Mouse (Mus musculus): Measurements from ENCODE around the gene Smyd2.

Smyd2 gene

GRCm38 (mm10) chr1:189921818-189922592 lies at the start of gene Smyd2:
Smyd2 (minus strand) TSS chr1:189922363.
- peak; percentile 69 to 72 for DNase-seq

GRCm38 (mm10) chr1:189970381-189970780 lies 48.2 kb upstream of the Smyd2 start:
- DNase-seq: no peak

DNA sequence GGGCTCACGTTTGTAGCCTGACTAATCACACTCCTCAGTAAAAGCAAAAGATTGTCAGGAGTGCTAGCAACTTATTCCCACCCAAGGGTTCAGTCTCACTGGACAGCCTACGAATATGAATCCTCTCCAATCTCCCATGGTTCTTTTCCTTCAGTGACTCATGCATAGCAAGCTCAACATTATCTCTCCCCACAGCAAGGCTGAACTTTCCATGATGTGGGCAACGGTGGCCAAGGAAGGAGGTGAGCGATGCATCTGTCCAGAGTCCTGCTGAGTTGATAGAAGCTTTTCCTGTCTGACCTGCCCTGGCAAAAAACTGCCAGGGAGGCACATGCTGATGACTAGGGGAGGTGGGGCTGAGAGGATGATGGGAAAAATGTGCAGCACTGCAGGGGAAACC lies 45.9 kb upstream of the Smyd2 start:
- DNase-seq: no peak

GRCm38 (mm10) chr1:189960481-189960880 lies 38.3 kb upstream of the Smyd2 start:
- DNase-seq: no peak

- DNase-seq: no peak
These were observed 37.6 kb upstream of the Smyd2 start for GRCm38 (mm10) chr1:189959802-189960201.

- DNase-seq: no peak
These were observed 29.7 kb upstream of the Smyd2 start for GRCm38 (mm10) chr1:189951861-189952260.

GRCm38 (mm10) chr1:189947411-189947810 lies 25.2 kb upstream of the Smyd2 start:
- no peak for DNase-seq

DNA sequence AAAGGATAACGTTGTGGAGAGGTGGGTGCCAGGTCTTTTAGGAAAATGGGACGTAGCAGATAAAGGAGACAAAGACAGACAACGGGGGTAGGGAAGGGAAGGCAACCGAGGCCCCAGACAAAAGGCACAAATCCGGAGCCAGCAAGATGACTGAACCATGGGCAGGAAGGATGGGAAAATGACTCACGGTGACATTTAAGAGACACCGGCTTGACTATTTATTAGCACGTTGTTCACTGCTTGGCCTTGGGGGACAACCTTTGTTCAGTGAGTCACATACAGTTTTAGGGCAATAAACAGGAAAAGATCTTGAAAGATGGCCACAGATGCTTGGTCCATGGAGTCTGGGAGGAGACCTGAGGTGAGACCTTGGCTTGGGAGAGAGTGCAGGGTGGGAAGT lies 24.0 kb upstream of the Smyd2 start:
- no peak for DNase-seq

- no peak for DNase-seq
These were observed 19.6 kb upstream of the Smyd2 start for GRCm38 (mm10) chr1:189941786-189942185.

DNA sequence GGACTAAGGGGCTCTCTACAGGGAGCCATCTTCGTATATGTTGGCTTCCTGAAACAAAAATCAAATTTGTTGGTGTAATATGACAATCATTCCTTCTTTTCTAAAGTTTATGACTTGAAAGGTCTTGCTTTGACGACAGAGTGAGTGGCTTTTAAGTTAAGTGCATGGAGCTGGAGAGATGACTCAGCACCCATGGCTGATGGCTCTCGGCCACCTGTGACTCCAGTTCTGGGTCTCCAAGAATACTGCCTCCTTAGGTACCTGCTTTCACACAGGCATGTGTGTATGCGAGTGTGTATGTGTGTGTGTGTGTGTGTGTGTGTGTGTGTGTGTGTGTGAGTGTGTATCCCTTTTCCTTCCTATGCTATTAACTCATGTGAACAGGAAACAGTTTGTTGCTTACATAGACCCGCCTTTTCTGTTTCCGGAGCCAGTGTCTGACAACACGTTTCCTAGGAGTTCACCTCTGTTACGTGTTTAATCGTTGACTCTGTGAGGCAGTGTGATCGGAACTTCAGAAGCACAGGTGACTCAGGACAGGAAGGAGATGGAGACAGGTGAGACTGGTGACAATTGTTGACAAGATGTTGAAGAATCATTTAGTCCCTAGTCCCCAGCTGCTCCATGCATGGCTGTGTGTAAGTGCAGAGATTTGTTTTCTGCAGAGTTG lies 14.4 kb upstream of the Smyd2 start:
- no peak for DNase-seq

DNA sequence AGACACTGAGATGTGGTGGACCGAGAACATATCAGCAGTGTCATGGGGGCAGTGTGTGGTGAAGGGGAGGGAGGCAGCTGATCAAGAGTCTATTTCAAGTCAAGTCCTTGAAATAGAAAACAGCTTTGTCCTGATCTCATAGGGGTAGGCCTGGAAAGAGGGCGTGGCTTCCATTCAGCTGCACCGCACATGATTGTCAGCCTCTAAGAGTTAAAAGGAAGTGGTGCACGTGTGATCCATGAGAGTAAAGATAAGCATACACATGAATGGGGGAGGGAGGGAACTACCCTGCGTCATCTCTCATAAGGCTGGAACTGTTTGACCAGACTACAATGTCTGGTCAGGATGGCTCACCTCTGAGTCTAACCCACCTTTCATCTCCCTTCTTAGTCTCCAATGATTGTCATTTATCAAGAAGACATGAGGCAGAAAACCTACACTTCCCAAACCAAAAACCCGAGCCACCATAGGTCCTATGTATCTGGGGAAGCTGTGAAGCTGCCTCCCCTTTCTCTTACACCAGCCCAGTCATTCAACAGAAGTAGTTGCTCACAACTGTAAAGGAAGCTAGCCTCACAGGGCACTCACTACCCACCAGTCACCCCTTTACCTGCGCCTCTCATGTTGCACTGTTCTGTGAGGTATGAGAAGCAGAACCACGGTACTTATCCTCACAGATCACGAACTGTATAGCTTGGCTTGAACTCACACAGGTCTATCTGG lies 11.5 kb upstream of the Smyd2 start:
- DNase-seq: no peak

DNA sequence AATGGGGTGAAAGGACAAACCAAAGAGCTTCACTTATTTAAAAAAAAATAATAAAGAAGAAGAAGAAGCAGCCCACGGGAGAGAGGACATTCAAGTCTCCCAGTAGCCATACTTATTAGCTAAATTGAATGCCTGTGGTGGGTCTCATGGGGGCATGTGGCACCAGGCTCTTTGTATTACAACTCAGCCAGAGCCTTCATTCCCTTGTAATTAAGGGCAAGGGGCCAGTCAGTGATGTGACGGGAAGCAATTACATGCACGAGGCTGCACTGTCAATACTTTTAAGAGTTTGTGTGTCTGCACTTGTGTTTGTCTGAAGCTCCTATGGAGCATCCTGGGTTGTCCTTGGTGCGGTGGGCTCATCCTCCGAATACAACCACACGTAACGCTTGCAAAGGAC lies 10.8 kb upstream of the Smyd2 start:
- DNase-seq: no peak

DNA sequence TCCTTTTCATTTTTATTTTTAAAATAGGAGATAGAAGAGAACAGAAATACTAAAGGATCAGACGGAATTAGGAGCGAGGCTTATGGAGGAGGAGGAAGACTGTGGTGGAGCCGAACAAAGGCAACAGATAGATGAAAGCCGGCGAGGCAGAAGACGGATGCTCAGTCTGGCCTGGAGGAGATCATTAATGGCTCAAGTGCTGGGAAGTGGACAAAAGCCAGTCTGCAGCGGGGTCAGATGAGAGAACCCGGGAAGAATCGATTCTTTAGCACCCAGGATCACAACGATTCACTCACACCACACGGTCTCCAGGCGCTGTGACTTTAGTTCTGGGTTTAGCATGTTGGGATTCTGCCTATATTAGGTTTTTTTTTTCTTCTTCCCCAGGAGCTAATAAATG lies 10.0 kb upstream of the Smyd2 start:
- no peak for DNase-seq

GRCm38 (mm10) chr1:189929896-189930295 lies 7.7 kb upstream of the Smyd2 start:
- no peak for DNase-seq

DNA sequence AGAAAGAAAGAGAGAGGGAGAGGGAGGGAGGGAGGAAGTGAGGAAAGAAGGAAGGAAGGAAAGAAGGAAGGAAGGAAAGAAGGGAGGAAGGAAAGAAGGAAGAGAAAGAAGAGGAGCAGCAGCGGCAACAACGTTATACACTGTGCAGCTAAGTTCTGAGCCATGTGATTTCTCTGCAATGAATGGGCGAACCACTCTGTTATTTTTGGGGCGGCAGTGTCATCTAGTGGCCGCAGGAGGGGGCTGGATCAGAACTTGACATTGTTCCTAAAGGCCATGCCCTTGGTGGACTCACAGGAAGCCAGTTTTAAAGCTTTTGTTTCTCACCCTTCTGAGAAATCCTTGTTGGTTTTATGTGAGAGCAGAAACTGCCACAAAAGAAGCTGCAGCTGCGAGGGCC lies 5.5 kb upstream of the Smyd2 start:
- DNase-seq: peak; percentile 73 to 77

- DNase-seq: no peak
These were observed 4.1 kb upstream of the Smyd2 start for GRCm38 (mm10) chr1:189926279-189926678.

DNA sequence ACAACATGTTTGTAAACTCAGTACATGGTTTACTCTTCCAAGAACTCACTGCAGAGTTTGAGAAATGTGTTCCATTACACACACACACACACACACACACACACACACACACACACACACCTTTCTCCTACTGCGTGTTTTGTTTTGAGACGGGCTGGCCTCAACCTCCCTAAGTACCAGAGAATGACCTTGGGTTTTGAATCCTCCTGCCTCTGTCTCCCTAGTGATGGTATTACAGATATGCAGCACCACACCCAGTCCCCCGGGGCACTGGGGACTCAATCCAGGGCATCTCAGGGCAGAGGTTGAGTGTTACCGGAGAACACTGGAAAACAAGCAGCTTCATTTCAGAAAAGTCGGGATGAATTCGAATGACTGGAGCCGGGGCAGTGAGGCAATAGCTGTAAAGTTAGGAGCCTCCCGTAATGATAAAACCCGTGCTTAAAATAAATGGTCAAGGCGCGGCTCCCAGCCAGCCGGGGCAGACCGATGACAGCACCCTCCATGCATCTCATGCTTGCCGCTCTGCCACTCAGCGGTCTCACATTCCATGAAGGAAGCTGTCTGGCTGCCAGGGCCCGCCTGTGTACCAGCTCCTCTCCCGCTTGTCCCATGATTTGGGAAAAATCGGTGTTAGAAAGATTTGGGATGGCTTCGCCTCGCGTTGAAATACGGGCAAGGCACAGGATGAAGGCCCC lies 1.9 kb upstream of the Smyd2 start:
- no peak for DNase-seq

GRCm38 (mm10) chr1:189923157-189923556 lies 994 bp upstream of the Smyd2 start:
- DNase-seq: no peak

DNA sequence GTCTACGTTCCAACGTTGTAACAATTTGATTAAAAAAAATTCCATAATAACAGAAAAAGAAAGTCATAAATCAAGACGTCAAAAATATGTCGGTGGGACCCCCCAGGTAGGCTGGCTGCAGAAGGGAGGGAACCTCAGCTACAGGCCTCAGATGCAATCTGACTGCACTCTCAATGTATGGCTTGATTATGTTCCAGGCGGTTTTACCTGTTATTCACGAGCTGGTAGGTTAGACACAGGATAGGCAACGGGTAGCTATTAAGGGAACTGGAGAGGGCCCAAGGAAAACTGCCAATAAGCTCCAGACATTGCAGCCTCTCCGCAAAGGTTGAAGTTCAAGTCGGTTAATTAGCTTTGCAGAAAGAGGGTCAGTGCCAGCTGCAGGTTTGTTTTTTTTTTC lies 558 bp upstream of the Smyd2 start:
- DNase-seq: peak in 1 of 2 experiments; percentile 27

DNA sequence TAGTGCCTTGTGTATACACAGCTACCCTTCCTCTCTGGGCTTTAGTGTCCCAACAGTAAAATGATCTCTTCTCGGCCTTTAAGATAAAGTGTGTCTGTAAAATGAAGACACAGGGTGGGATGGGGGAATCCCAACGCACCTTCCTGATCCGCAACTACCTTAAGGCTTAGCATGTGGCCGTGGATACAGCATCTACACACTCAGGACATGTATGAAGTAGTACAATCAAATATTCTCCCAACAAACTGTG lies 670 bp downstream of the Smyd2 start:
- DNase-seq: no peak

GRCm38 (mm10) chr1:189920701-189921567 lies 1.2 kb downstream of the Smyd2 start:
- DNase-seq: peak; percentile 26 to 36

DNA sequence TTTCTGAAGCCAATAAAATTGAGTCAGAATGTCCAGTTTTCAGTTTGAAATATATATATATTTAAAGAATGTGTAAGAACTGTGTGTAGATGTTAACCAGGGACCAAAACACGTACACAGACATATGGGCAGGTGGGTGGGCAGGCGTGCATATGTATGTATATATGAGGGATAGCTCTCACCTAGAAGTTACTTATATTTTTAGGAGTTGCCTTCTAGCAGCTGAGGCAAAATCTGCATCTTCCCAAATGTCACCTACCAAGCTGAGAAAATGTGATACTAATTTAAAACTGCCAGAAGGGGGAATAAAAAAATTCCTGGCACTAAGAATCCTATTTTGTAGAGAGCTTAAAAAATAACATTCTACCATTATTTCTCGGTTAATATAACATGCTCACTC lies 2.4 kb downstream of the Smyd2 start:
- no peak for DNase-seq

GRCm38 (mm10) chr1:189917126-189917500 lies 5.0 kb downstream of the Smyd2 start:
- DNase-seq: no peak
